Mouse (Mus musculus) heart, postnatal 4 days (tissue): ENCODE results near the gene Cecr2. TPM values are rescaled to one million over a fixed set of nuclear protein-coding genes. Genes with fewer than 3 reads are reported as not detected.

Experiments
- microRNA-seq, 2 experiments: library from miRNA; unstranded; fragments of <30 nt; microRNA quantifications; one replicate each; pipeline ENCODE4 v1.2.0; 2021 to 2022
- total RNA-seq, 2 experiments: library from RNA; stranded (reverse); gene quantifications; 2 replicates each; pipeline ENCODE4 v1.2.3; 2021

Gene Cecr2
- total RNA-seq, 2 experiments from 2014 or later = 8.0 to 9.5 TPM

Small RNA genes lying within 50 kb of the gene (microRNA-seq; reads per million reads assigned to microRNA genes)
- gene Gm25193 = 0 reads per million in 2 experiments

Other genes with a start within 250 kb of the Cecr2 start
- gene Il17ra, start 203.1 kb upstream of the Cecr2 start, total RNA-seq = 1 to 10 TPM; 3.1 to 5.1 TPM
- under 1 TPM; 0.05 to 0.07 TPM for gene Tmem121b, start 172.6 kb upstream of the Cecr2 start, total RNA-seq
- 10 to 100 TPM; 15.2 to 17.6 TPM for gene Hdhd5, start 135.1 kb upstream of the Cecr2 start, total RNA-seq
- under 1 TPM; 0.14 to 0.36 TPM for gene Slc25a18, start 107.2 kb downstream of the Cecr2 start, total RNA-seq
- 100 to 1,000 TPM; 145 TPM for gene Atp6v1e1, start 156.4 kb downstream of the Cecr2 start, total RNA-seq
- 10 to 100 TPM; 69.7 to 69.8 TPM for gene Bcl2l13, start 169.8 kb downstream of the Cecr2 start, total RNA-seq